Mouse (Mus musculus): ENCODE measurements around the gene Utrn. TPM values are rescaled to one million over a fixed set of nuclear protein-coding genes. Genes with fewer than 3 reads are reported as not detected.

The Utrn gene
- total and polyA plus RNA-seq, 3 experiments = 9.4 to 115 (median 71.5) TPM

- ATAC-seq (ENCODE audit: extremely low read depth, insufficient number of reproducible peaks, low FRiP score, poor library complexity, severe bottlenecking) = no peak
Observed at GRCm38 (mm10) chr10:12374741-12375140, 494.4 kb downstream of the Utrn start.

GRCm38 (mm10) chr10:12354556-12354955 lies 514.6 kb downstream of the Utrn start:
- Histone ChIP-seq H3K9me3 (replicated peaks) (no peaks in the 10 kb centered on the region), H3K4me3 (ENCODE audit: low read depth, low read length) (no peak overlapping the region), H3K36me3 (replicated peaks) (no peaks in the 10 kb centered on the region), H3K4me1 (ENCODE audit: insufficient read depth, low read depth, low read length) (no peaks in the 10 kb centered on the region), H3K27me3 (ENCODE audit: insufficient read depth, low read length) (0 out of 2 replicates have a peak, but pooled peaks cover 2% of the 10 kb centered on the region)
- TF ChIP-seq TAL1 (conservative IDR thresholded peaks at IDR 0.05; ENCODE audit: low read depth, low read length) = no peak
- DNase-seq (ENCODE audit: low spot score) = no peak
- ATAC-seq (ENCODE audit: extremely low read depth, insufficient number of reproducible peaks, low FRiP score, poor library complexity, severe bottlenecking) = no peak

More at GRCm38 (mm10) chr10:12374741-12375140, 494.4 kb downstream of the Utrn start:
- H3K27me3 ChIP-seq (ENCODE audit: insufficient read depth, low read length) = no peaks in the 10 kb centered on the region
- no peak overlapping the region for H3K4me3 ChIP-seq (ENCODE audit: low read depth, low read length)
- DNase-seq (ENCODE audit: low spot score) = no peak
- no peaks in the 10 kb centered on the region for H3K36me3 ChIP-seq (replicated peaks)
- no peaks in the 10 kb centered on the region for H3K9me3 ChIP-seq (replicated peaks)
- TF ChIP-seq GATA2 (IDR thresholded peaks at IDR 0.05; ENCODE audit: borderline replicate concordance, low read depth, low read length) (no peak), POLR2AphosphoS5 (IDR thresholded peaks at IDR 0.05; ENCODE audit: insufficient replicate concordance, low read depth, low read length) (no peak), TAL1 (conservative IDR thresholded peaks at IDR 0.05; ENCODE audit: low read depth, low read length) (no peak), GATA1 (IDR thresholded peaks at IDR 0.05; ENCODE audit: borderline replicate concordance, low read length) (no peak), CTCF (IDR thresholded peaks at IDR 0.05; ENCODE audit: low read depth, low read length) (no peak)
- no peaks in the 10 kb centered on the region for H3K4me1 ChIP-seq (ENCODE audit: insufficient read depth, low read depth, low read length)

- Histone ChIP-seq H3K4me3 (ENCODE audit: low read depth, low read length) (no peak overlapping the region), H3K9me3 (replicated peaks) (no peaks in the 10 kb centered on the region), H3K4me1 (ENCODE audit: insufficient read depth, low read depth, low read length) (no peaks in the 10 kb centered on the region), H3K36me3 (replicated peaks) (no peaks in the 10 kb centered on the region), H3K27me3 (ENCODE audit: insufficient read depth, low read length) (0 out of 2 replicates have a peak, but pooled peaks cover 2% of the 10 kb centered on the region)
- ATAC-seq (ENCODE audit: extremely low read depth, insufficient number of reproducible peaks, low FRiP score, poor library complexity, severe bottlenecking) (no peak), DNase-seq (ENCODE audit: low spot score) (no peak)
- TF ChIP-seq TAL1 (conservative IDR thresholded peaks at IDR 0.05; ENCODE audit: low read depth, low read length) (no peak), GATA2 (IDR thresholded peaks at IDR 0.05; ENCODE audit: borderline replicate concordance, low read depth, low read length) (no peak), POLR2AphosphoS5 (IDR thresholded peaks at IDR 0.05; ENCODE audit: insufficient replicate concordance, low read depth, low read length) (no peak)
Observed at GRCm38 (mm10) chr10:12354106-12354505, 515.1 kb downstream of the Utrn start.

GRCm38 (mm10) chr10:12339704-12340558 lies 529.2 kb downstream of the Utrn start:
- Histone ChIP-seq H3K36me3 (replicated peaks) (no peaks in the 10 kb centered on the region), H3K27me3 (ENCODE audit: insufficient read depth, low read length) (peaks cover 5% of the 10 kb centered on the region; the same call in 1 of the 2 replicates), H3K4me3 (ENCODE audit: low read depth, low read length) (no peak overlapping the region), H3K4me1 (ENCODE audit: insufficient read depth, low read depth, low read length) (no peaks in the 10 kb centered on the region), H3K9me3 (replicated peaks) (no peaks in the 10 kb centered on the region)
- DNase-seq (ENCODE audit: low spot score) (no peak), ATAC-seq (ENCODE audit: extremely low read depth, insufficient number of reproducible peaks, low FRiP score, poor library complexity, severe bottlenecking) (no peak)
- TF ChIP-seq CTCF (IDR thresholded peaks at IDR 0.05; ENCODE audit: low read depth, low read length) (no peak), POLR2AphosphoS5 (IDR thresholded peaks at IDR 0.05; ENCODE audit: insufficient replicate concordance, low read depth, low read length) (no peak), GATA1 (IDR thresholded peaks at IDR 0.05; ENCODE audit: borderline replicate concordance, low read length) (no peak), TAL1 (conservative IDR thresholded peaks at IDR 0.05; ENCODE audit: low read depth, low read length) (no peak), GATA2 (IDR thresholded peaks at IDR 0.05; ENCODE audit: borderline replicate concordance, low read depth, low read length) (no peak)

- ATAC-seq (ENCODE audit: extremely low read depth, insufficient number of reproducible peaks, low FRiP score, poor library complexity, severe bottlenecking) = no peak
- Histone ChIP-seq H3K27me3 (ENCODE audit: insufficient read depth, low read length) (0 out of 2 replicates have a peak, but pooled peaks cover 5% of the 10 kb centered on the region), H3K9me3 (replicated peaks) (no peaks in the 10 kb centered on the region), H3K4me3 (ENCODE audit: low read depth, low read length) (no peak overlapping the region), H3K4me1 (ENCODE audit: insufficient read depth, low read depth, low read length) (no peaks in the 10 kb centered on the region), H3K36me3 (replicated peaks) (no peaks in the 10 kb centered on the region)
- no peak for DNase-seq (ENCODE audit: low spot score)
- no peak for TF ChIP-seq GATA1 (IDR thresholded peaks at IDR 0.05; ENCODE audit: borderline replicate concordance, low read length)
- no peak for TF ChIP-seq GATA2 (IDR thresholded peaks at IDR 0.05; ENCODE audit: borderline replicate concordance, low read depth, low read length)
Observed at GRCm38 (mm10) chr10:12339005-12339703, 530.0 kb downstream of the Utrn start.

Other genes with a start within 250 kb of the Utrn start
- gene Stx11, start 94.9 kb upstream of the Utrn start, total RNA-seq (2014; fragmentation: Nextera tagmentation) = 34.3 and 40.0 TPM in 2 replicates
- gene Stx11, start 94.9 kb upstream of the Utrn start, total RNA-seq (2017) = 25.4 and 28.4 TPM in 2 replicates
- 13.3 and 13.8 TPM in 2 replicates for gene Stx11, start 94.9 kb upstream of the Utrn start, polyA plus RNA-seq (2012)
- 11.0 and 14.5 TPM in 2 replicates for gene Sf3b5, start 136.0 kb upstream of the Utrn start, total RNA-seq (2014; fragmentation: Nextera tagmentation)
- 18.4 and 24.3 TPM in 2 replicates for gene Sf3b5, start 136.0 kb upstream of the Utrn start, total RNA-seq (2017)
- 98.6 and 112 TPM in 2 replicates for gene Sf3b5, start 136.0 kb upstream of the Utrn start, polyA plus RNA-seq (2012)
- not detected in 2 replicates for gene Plagl1, start 191.1 kb upstream of the Utrn start, total RNA-seq (2014; fragmentation: Nextera tagmentation)
- gene Plagl1, start 191.1 kb upstream of the Utrn start, total RNA-seq (2017) = 0.41 and 0.55 TPM in 2 replicates
- gene Plagl1, start 191.1 kb upstream of the Utrn start, polyA plus RNA-seq (2012) = 0.09 and 0.11 TPM in 2 replicates